Mouse (Mus musculus) ES-E14 (cell line): ENCODE results near the gene Polr1e.

Experiments
- HCFC1 ChIP-seq: IDR thresholded peaks from 2 replicates; pipeline ENCODE4 v1.6.1; 2012; ENCODE audit warnings: low read length, inconsistent platforms, borderline replicate concordance; ENCODE audit not compliant: insufficient read depth
- ZNF384 ChIP-seq: IDR thresholded peaks from 2 replicates; pipeline ENCODE4 v1.6.1; 2012; ENCODE audit warnings: low read depth, low read length, inconsistent platforms

DNA sequence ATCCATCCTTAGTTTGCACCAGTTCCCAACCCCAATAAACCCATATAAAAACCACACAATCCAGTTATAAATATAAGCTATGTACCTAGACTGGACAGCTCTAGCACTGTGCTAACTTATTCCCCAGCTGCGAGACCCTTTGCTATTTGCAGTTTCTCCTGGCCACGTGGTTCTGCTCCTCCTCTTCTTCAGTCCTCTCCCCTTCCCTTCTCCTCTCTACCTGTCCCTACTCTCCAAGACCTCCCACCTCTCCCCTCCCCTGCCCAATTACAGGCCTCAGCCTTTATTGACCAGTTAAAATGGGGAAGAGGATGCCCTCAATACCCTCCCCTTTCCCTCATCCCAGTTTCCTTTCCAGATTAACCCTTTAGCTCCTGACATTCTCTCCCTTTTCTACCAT is 4.8 kb upstream of the Polr1e start:
- no peak for TF ChIP-seq HCFC1
- TF ChIP-seq ZNF384: no peak
